Mouse (Mus musculus): ENCODE measurements around the gene Map3k3.

- TF ChIP-seq CTCF (IDR thresholded peaks at IDR 0.05; ENCODE audit: low read depth, low read length) (no peak), POLR2A (IDR thresholded peaks at IDR 0.05; ENCODE audit: borderline replicate concordance, low read depth, low read length) (no peak)
Observed at GRCm38 (mm10) chr11:106063756-106064155, 20.7 kb upstream of the Map3k3 start.
